Mouse (Mus musculus) C2C12 (cell line): ENCODE data around the gene Fxyd5.

Experiments used
- CTCF ChIP-seq: IDR thresholded peaks from one replicate; pipeline ENCODE4 v1.5.1; 2011; ENCODE audit not compliant: control insufficient read depth, insufficient read depth, insufficient read length
- USF1 ChIP-seq: IDR thresholded peaks from one replicate; pipeline ENCODE4 v1.6.1; 2011; ENCODE audit warnings: low read depth, mild to moderate bottlenecking, control low read depth, moderate library complexity

DNA sequence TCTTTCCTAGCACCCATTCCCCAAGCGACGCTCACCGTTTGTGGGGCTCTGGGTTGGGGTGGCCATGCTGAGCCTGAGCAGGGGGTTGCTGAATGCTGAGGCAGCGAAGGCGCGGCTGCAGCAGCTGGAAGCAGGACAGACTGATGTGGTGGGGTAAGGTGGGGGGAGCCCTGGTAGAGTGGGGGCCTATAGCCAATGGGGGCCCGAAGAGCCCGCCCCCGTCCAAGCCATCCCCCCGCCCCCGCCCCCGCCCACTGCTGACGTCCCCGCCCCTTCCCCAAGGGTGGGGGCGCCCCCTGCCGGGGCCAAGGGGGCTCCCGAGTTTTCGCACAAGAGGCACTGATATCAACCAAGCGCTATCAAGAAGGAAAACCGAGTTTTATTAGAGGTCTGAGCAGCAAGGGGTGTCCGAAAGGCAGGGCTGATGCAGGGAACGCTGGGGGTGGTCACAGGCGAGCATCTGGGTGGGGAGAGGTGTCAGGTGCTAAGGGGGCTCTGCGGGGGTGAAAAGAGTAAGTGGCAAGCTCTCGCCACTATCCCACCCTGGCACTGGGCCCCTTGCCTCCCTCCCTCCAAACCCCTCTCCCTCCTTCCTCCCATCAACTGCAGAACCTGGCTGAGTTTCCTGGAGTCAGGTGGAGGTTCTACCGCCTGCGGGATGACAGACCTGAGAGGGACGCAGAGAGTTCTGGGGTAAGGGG is 9.2 kb upstream of the Fxyd5 start, which contains the start of gene Fxyd7:
- TF ChIP-seq CTCF (no peak), USF1 (no peak)
